Mouse (Mus musculus): ENCODE measurements around the gene Actl10. TPM values are rescaled to one million over a fixed set of nuclear protein-coding genes. Genes with fewer than 3 reads are reported as not detected.

Actl10 gene
- polyA plus RNA-seq, 1 experiment from 2014 or later = 0.35 TPM

GRCm38 (mm10) chr2:154546711-154547110 is 4.9 kb upstream of the Actl10 start, which contains the start of gene 1700003F12Rik:
Gene 1700003F12Rik, plus strand, starts transcription at chr2:154547085.
- no peak for ATAC-seq (ENCODE audit: low read depth)

GRCm38 (mm10) chr2:154548688-154549087 is 2.9 kb upstream of the Actl10 start:
- Histone ChIP-seq H3K27ac (ENCODE audit: low read length) (no peak overlapping the region), H3K4me1 (replicated peaks; ENCODE audit: control insufficient read depth, insufficient read depth, low read length) (peaks cover 20% of the 10 kb centered on the region), H3K4me2 (ENCODE audit: low read depth, low read length) (no peak overlapping the region), H3K9me3 (ENCODE audit: control insufficient read depth, low read length) (no peaks in the 10 kb centered on the region), H3K4me3 (ENCODE audit: low read length) (no peak overlapping the region), H3K27me3 (ENCODE audit: control insufficient read depth, insufficient read depth, low read depth, low read length) (peaks cover 14% of the 10 kb centered on the region), H3K36me3 (ENCODE audit: control insufficient read depth, insufficient read depth, low read length) (no peaks in the 10 kb centered on the region), H3K9ac (ENCODE audit: low read length) (no peak overlapping the region)
- WGBS = 44% methylated on average over 3 of the region's 3 CpGs
- no peak for ATAC-seq (ENCODE audit: low read depth)

More at GRCm38 (mm10) chr2:154546711-154547110, 4.9 kb upstream of the Actl10 start, which contains the start of gene 1700003F12Rik:
- no peak within 1 kb of the TSS for H3K4me2 ChIP-seq (ENCODE audit: low read depth, low read length)
- H3K36me3 ChIP-seq (ENCODE audit: control insufficient read depth, insufficient read depth, low read length) = no peaks in the 10 kb centered on the region
- H3K4me1 ChIP-seq (replicated peaks; ENCODE audit: control insufficient read depth, insufficient read depth, low read length) = peaks cover 9% of the 10 kb centered on the region
- no peaks in the 10 kb centered on the region for H3K9me3 ChIP-seq (ENCODE audit: control insufficient read depth, low read length)
- H3K27ac ChIP-seq (ENCODE audit: low read length) = no peak within 1 kb of the TSS
- no peak within 1 kb of the TSS for H3K9ac ChIP-seq (ENCODE audit: low read length)
- H3K4me3 ChIP-seq (ENCODE audit: low read length) = no peak within 1 kb of the TSS
- H3K27me3 ChIP-seq (ENCODE audit: control insufficient read depth, insufficient read depth, low read depth, low read length) = peaks cover 12% of the 10 kb centered on the region
- 88% methylated on average over 10 of the region's 10 CpGs for WGBS

DNA sequence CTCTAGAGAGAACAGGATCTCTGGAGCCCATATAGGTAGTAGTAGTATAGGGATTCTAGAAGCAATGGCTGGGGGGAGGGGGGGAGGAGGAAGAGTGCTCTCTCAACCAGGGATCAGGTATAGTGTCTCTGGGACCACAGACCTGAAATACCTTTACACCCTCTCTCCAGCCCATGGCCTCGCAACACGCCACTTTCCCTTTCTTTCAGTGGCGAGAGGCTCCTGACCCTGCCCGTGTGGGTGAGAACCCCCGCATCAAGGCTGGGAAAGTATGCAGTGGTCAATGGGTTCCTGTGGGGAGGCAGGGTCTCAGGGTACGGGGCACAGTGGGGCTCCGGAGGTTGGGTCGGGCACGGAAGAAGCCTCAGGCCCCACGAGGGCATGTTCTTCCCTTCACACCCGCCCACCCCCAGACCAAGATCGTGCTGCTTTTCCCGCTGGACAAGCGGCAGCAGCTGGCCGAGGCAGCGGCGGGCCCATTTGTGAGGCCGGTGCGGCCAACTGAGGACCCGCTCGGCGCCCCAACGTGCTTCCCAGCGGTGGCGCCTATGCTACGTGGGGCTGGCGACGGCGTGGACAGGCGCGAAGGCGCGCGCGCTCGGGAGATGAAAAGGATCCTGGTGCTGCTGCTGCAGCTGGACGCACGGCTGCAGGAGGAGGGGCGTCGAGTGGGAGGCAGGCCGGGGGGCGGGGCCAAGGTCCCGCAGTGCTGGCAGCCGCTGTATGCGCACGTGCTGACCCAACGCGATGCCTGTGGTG is 2.3 kb upstream of the Actl10 start:
- Histone ChIP-seq H3K4me2 (ENCODE audit: low read depth, low read length) (peak overlapping the region; percentile 95), H3K27me3 (ENCODE audit: control insufficient read depth, insufficient read depth, low read depth, low read length) (peaks cover 14% of the 10 kb centered on the region), H3K9me3 (ENCODE audit: control insufficient read depth, low read length) (no peaks in the 10 kb centered on the region), H3K9ac (ENCODE audit: low read length) (peak overlapping the region; percentile 59), H3K4me3 (ENCODE audit: low read length) (peak overlapping the region; percentile 48), H3K27ac (ENCODE audit: low read length) (no peak overlapping the region), H3K36me3 (ENCODE audit: control insufficient read depth, insufficient read depth, low read length) (no peaks in the 10 kb centered on the region), H3K4me1 (replicated peaks; ENCODE audit: control insufficient read depth, insufficient read depth, low read length) (peaks cover 20% of the 10 kb centered on the region)
- 3% methylated on average over 47 of the region's 48 CpGs for WGBS
- ATAC-seq (ENCODE audit: low read depth) = peak; percentile 71

- peak overlapping the region; percentile 48 for H3K4me3 ChIP-seq (ENCODE audit: low read length)
- no peaks in the 10 kb centered on the region for H3K36me3 ChIP-seq (ENCODE audit: control insufficient read depth, insufficient read depth, low read length)
- H3K27me3 ChIP-seq (ENCODE audit: control insufficient read depth, insufficient read depth, low read depth, low read length) = peaks cover 14% of the 10 kb centered on the region
- WGBS = 12% methylated on average over 20 of the region's 20 CpGs
- no peak for ATAC-seq (ENCODE audit: low read depth)
- H3K9ac ChIP-seq (ENCODE audit: low read length) = no peak overlapping the region
- H3K27ac ChIP-seq (ENCODE audit: low read length) = no peak overlapping the region
- H3K9me3 ChIP-seq (ENCODE audit: control insufficient read depth, low read length) = no peaks in the 10 kb centered on the region
- peak overlapping the region; percentile 95 for H3K4me2 ChIP-seq (ENCODE audit: low read depth, low read length)
- H3K4me1 ChIP-seq (replicated peaks; ENCODE audit: control insufficient read depth, insufficient read depth, low read length) = peaks cover 20% of the 10 kb centered on the region
Measured at GRCm38 (mm10) chr2:154549886-154550189, 1.7 kb upstream of the Actl10 start.

DNA sequence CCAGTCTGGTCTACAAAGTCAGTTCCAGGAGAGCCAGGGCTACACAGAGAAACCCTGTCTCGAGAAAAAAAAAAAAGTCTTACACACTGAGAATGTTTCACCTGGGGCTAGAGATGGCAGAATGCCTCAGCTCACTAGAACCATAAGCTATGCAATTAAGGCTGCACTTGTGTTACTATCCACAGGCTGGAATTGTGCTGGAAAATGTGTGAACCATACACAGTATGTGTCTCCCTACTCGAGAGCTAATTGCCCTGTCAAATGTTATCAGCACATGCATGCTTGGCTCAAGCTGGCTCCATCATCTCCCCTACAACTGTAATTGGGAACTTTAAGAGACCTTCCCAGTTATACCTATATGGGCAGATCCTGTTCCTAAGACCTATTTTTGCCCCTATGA is 639 bp upstream of the Actl10 start:
- Histone ChIP-seq H3K9me3 (ENCODE audit: control insufficient read depth, low read length) (no peaks in the 10 kb centered on the region), H3K4me1 (replicated peaks; ENCODE audit: control insufficient read depth, insufficient read depth, low read length) (peaks cover 20% of the 10 kb centered on the region), H3K4me2 (ENCODE audit: low read depth, low read length) (no peak overlapping the region), H3K27me3 (ENCODE audit: control insufficient read depth, insufficient read depth, low read depth, low read length) (peaks cover 14% of the 10 kb centered on the region), H3K9ac (ENCODE audit: low read length) (no peak overlapping the region), H3K36me3 (ENCODE audit: control insufficient read depth, insufficient read depth, low read length) (no peaks in the 10 kb centered on the region), H3K27ac (ENCODE audit: low read length) (no peak overlapping the region), H3K4me3 (ENCODE audit: low read length) (no peak overlapping the region)
- no peak for ATAC-seq (ENCODE audit: low read depth)
- WGBS = 70% methylated on average over 2 of the region's 2 CpGs

DNA sequence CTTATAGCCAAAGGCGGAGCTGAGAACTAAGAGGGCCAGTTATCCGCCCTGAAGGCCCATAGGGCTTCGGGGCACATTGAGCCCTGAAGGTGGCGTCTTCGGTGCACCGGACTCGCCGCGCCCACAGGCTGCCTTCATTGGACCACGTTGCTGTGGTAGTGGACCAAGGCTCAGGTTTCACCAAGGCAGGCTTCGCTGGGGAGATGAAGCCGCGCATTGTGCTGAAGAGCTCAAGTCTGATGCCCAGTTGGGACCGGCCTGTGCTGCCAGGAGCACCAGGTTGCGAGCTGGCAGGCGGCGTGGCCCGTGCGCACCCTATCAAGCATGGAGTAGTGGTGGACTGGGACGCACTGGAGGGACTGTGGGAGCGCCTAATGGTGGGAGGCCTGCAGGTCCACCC is 351 bp downstream of the Actl10 start:
- H3K9ac ChIP-seq (ENCODE audit: low read length) = peak overlapping the region; percentile 12
- peak overlapping the region; percentile 49 for H3K4me2 ChIP-seq (ENCODE audit: low read depth, low read length)
- no peak for ATAC-seq (ENCODE audit: low read depth)
- no peak overlapping the region for H3K27ac ChIP-seq (ENCODE audit: low read length)
- H3K36me3 ChIP-seq (ENCODE audit: control insufficient read depth, insufficient read depth, low read length) = no peaks in the 10 kb centered on the region
- H3K4me1 ChIP-seq (replicated peaks; ENCODE audit: control insufficient read depth, insufficient read depth, low read length) = peaks cover 20% of the 10 kb centered on the region
- peaks cover 14% of the 10 kb centered on the region for H3K27me3 ChIP-seq (ENCODE audit: control insufficient read depth, insufficient read depth, low read depth, low read length)
- 39% methylated on average over 21 of the region's 21 CpGs for WGBS
- peak overlapping the region; percentile 18 for H3K4me3 ChIP-seq (ENCODE audit: low read length)
- no peaks in the 10 kb centered on the region for H3K9me3 ChIP-seq (ENCODE audit: control insufficient read depth, low read length)

DNA sequence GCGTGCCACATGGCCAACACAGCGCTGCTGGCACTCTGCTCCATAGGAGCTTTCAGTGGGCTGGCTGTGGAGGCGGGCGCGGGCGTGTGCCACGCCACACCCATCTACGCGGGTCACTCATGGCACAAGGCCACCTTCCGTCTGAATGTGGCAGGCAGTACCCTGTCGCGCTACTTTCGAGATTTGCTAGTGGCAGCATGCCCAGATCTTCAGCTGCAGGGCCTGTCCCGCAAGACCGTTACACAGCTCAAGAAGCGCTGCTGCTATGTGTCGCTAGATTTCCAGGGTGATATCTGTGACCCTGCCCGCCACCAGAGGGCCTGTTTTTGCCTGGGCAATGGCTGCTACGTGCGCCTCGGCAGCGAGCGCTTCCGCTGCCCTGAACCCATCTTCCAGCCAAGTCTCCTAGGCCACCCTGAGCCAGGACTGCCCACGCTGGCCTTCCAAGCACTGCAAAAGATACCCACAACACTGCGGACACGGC is 890 bp downstream of the Actl10 start:
- Histone ChIP-seq H3K27me3 (ENCODE audit: control insufficient read depth, insufficient read depth, low read depth, low read length) (peaks cover 14% of the 10 kb centered on the region), H3K36me3 (ENCODE audit: control insufficient read depth, insufficient read depth, low read length) (no peaks in the 10 kb centered on the region), H3K4me3 (ENCODE audit: low read length) (peak overlapping the region; percentile 18), H3K9me3 (ENCODE audit: control insufficient read depth, low read length) (no peaks in the 10 kb centered on the region), H3K9ac (ENCODE audit: low read length) (peak overlapping the region; percentile 12), H3K27ac (ENCODE audit: low read length) (no peak overlapping the region), H3K4me1 (replicated peaks; ENCODE audit: control insufficient read depth, insufficient read depth, low read length) (peaks cover 24% of the 10 kb centered on the region), H3K4me2 (ENCODE audit: low read depth, low read length) (peak overlapping the region; percentile 49)
- WGBS = 15% methylated on average over 27 of the region's 27 CpGs
- ATAC-seq (ENCODE audit: low read depth) = peak; percentile 74

DNA sequence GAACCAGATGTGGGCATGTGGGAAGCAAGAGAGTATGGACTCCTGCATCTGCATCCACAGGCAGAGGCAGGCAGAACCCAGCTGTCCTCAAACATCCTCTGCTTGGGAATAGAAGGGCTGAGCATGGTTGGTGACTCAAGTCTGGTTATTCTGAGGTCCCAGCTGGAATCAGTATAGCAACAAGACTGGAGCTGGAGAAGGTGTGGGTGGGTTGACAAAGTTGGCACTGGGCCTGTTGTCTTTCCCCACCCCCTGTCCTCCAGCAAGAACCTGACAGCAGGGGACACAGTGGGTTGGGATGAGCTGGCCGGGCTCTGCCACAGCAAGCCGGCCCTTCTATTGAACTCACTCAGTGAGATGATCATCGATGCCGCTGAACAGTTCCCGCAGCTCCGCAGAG is 3.7 kb downstream of the Actl10 start:
- Histone ChIP-seq H3K4me3 (ENCODE audit: low read length) (no peak overlapping the region), H3K4me2 (ENCODE audit: low read depth, low read length) (no peak overlapping the region), H3K27ac (ENCODE audit: low read length) (no peak overlapping the region), H3K27me3 (ENCODE audit: control insufficient read depth, insufficient read depth, low read depth, low read length) (peaks cover 14% of the 10 kb centered on the region), H3K4me1 (replicated peaks; ENCODE audit: control insufficient read depth, insufficient read depth, low read length) (peaks cover 27% of the 10 kb centered on the region), H3K36me3 (ENCODE audit: control insufficient read depth, insufficient read depth, low read length) (no peaks in the 10 kb centered on the region; the same call in 1 of the 2 replicates), H3K9me3 (ENCODE audit: control insufficient read depth, low read length) (no peaks in the 10 kb centered on the region), H3K9ac (ENCODE audit: low read length) (no peak overlapping the region)
- 80% methylated on average over 6 of the region's 6 CpGs for WGBS
- ATAC-seq (ENCODE audit: low read depth) = no peak

DNA sequence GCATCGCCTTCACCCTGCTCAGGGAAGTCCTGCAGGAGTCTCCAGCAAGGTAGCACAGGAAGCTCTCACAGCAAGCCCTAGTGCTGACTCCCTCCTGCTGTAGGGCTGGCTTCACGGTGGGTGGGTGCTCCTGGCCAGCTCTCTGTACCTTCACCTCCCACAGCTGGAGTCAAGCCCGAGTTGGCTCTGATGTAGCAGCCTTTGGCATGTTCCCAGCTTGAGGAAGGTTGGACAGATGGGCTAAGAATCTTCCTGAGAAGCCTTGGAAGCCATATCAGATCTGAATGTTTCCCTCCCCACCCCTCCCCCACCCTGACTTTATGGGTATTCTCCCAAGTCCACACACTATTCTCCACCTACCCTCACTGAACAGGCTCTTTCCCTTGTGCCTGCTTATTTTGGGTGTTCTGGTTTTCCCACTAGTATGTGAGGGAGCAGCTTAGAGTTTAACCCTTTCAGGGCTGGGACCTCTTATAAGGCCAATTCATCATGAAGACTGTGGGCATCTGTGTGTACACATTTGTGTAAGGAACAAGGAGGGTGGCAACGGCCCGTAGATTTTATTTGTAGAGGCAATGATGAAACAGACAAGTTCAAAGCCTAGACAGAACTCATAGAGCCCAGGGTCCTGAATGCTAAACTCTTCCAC is 5.7 kb downstream of the Actl10 start:
- H3K4me1 ChIP-seq (replicated peaks; ENCODE audit: control insufficient read depth, insufficient read depth, low read length) = peaks cover 20% of the 10 kb centered on the region
- no peak overlapping the region for H3K9ac ChIP-seq (ENCODE audit: low read length)
- H3K9me3 ChIP-seq (ENCODE audit: control insufficient read depth, low read length) = no peaks in the 10 kb centered on the region
- 35% methylated on average over 5 of the region's 5 CpGs for WGBS
- no peak overlapping the region for H3K4me3 ChIP-seq (ENCODE audit: low read length)
- ATAC-seq (ENCODE audit: low read depth) = no peak
- no peak overlapping the region for H3K27ac ChIP-seq (ENCODE audit: low read length)
- no peak overlapping the region for H3K4me2 ChIP-seq (ENCODE audit: low read depth, low read length)
- H3K27me3 ChIP-seq (ENCODE audit: control insufficient read depth, insufficient read depth, low read depth, low read length) = no peaks in the 10 kb centered on the region
- H3K36me3 ChIP-seq (ENCODE audit: control insufficient read depth, insufficient read depth, low read length) = peaks cover 7% of the 10 kb centered on the region; the same call in 1 of the 2 replicates

Measured in lung, embryonic 16.5 days (tissue).